Mouse (Mus musculus): ENCODE data around the gene Immp2l.
"Not testable (repeated sequence)": the region's sequence is repeated elsewhere in the genome, so short reads cannot be mapped to it uniquely, and the experiment has no call there.

The Immp2l gene

GRCm38 (mm10) chr12:41668280-41668679 lies 644.4 kb downstream of the Immp2l start:
- in situ Hi-C loops (cut with MboI, MseI), result no loop called here

- in situ Hi-C loops (cut with MboI, MseI), result no loop called here
These were observed 645.6 kb downstream of the Immp2l start for GRCm38 (mm10) chr12:41669481-41669880.

GRCm38 (mm10) chr12:41674861-41675260 lies 651.0 kb downstream of the Immp2l start:
- in situ Hi-C loops (cut with MboI, MseI), result no loop called here

GRCm38 (mm10) chr12:41680141-41680540 lies 656.3 kb downstream of the Immp2l start:
- in situ Hi-C loops (cut with MboI, MseI), result no loop called here

- in situ Hi-C loops (cut with MboI, MseI), result no loop called here
These were observed 658.3 kb downstream of the Immp2l start for GRCm38 (mm10) chr12:41682141-41682540.

GRCm38 (mm10) chr12:41689809-41690208 lies 665.9 kb downstream of the Immp2l start:
- in situ Hi-C loops (cut with MboI, MseI), result no loop called here

GRCm38 (mm10) chr12:41710608-41711007 lies 686.7 kb downstream of the Immp2l start:
- in situ Hi-C loops (cut with MboI, MseI), result no loop called here

GRCm38 (mm10) chr12:41716946-41717345 lies 693.1 kb downstream of the Immp2l start:
- in situ Hi-C loops (cut with MboI, MseI), result no loop called here

- in situ Hi-C loops (cut with MboI, MseI), result no loop called here
These were observed 700.7 kb downstream of the Immp2l start for GRCm38 (mm10) chr12:41724585-41724984.

GRCm38 (mm10) chr12:41726720-41727119 lies 702.8 kb downstream of the Immp2l start:
- in situ Hi-C loops (cut with MboI, MseI), result no loop called here

GRCm38 (mm10) chr12:41727221-41727620 lies 703.3 kb downstream of the Immp2l start:
- in situ Hi-C loops (cut with MboI, MseI), result no loop called here

- in situ Hi-C loops (cut with MboI, MseI), result no loop called here
These were observed 704.0 kb downstream of the Immp2l start for GRCm38 (mm10) chr12:41727764-41728338.

GRCm38 (mm10) chr12:41728467-41728866 lies 704.6 kb downstream of the Immp2l start:
- in situ Hi-C loops (cut with MboI, MseI), result no loop called here

GRCm38 (mm10) chr12:41729780-41730179 lies 705.9 kb downstream of the Immp2l start:
- in situ Hi-C loops (cut with MboI, MseI), result no loop called here

- in situ Hi-C loops (cut with MboI, MseI), result no loop called here
These were observed 709.3 kb downstream of the Immp2l start for GRCm38 (mm10) chr12:41733168-41733567.

GRCm38 (mm10) chr12:41742887-41743286 lies 719.0 kb downstream of the Immp2l start:
- in situ Hi-C loops (cut with MboI, MseI), result no loop called here

GRCm38 (mm10) chr12:41763396-41763795 lies 739.5 kb downstream of the Immp2l start:
- in situ Hi-C loops (cut with MboI, MseI), result no loop called here

- in situ Hi-C loops (cut with MboI, MseI), result no loop called here
These were observed 750.1 kb downstream of the Immp2l start for GRCm38 (mm10) chr12:41773961-41774360.

- in situ Hi-C loops (cut with MboI, MseI), result no loop called here
These were observed 750.9 kb downstream of the Immp2l start for GRCm38 (mm10) chr12:41774623-41775323.

GRCm38 (mm10) chr12:41777762-41778161 lies 753.9 kb downstream of the Immp2l start:
- in situ Hi-C loops (cut with MboI, MseI), result not testable (repeated sequence)

- in situ Hi-C loops (cut with MboI, MseI), result not testable (repeated sequence)
These were observed 769.8 kb downstream of the Immp2l start for GRCm38 (mm10) chr12:41793681-41794080.

- in situ Hi-C loops (cut with MboI, MseI), result no loop called here
These were observed 805.6 kb downstream of the Immp2l start for GRCm38 (mm10) chr12:41829517-41829916.

GRCm38 (mm10) chr12:41831731-41832130 lies 807.8 kb downstream of the Immp2l start:
- in situ Hi-C loops (cut with MboI, MseI), result no loop called here

All from regulatory T cell (primary cell).